Mouse (Mus musculus) layer of hippocampus, adult 9-10 months (tissue): ENCODE measurements around the gene Pcnt.

Experiments
- DNase-seq: peaks from one replicate; pipeline ENCODE4 v3.0.0; 2022; ENCODE audit warnings: low spot score

Pcnt gene

GRCm38 (mm10) chr10:76408520-76408919 is 34.1 kb downstream of the Pcnt start:
- no peak for DNase-seq

GRCm38 (mm10) chr10:76392596-76392995 is 50.0 kb downstream of the Pcnt start:
- no peak for DNase-seq

- no peak for DNase-seq
These were observed 50.8 kb downstream of the Pcnt start for GRCm38 (mm10) chr10:76391786-76392185.

GRCm38 (mm10) chr10:76391166-76391565 is 51.4 kb downstream of the Pcnt start:
- DNase-seq: no peak

GRCm38 (mm10) chr10:76374981-76375380 is 67.6 kb downstream of the Pcnt start:
- DNase-seq: no peak

- DNase-seq: no peak
These were observed 70.8 kb downstream of the Pcnt start for GRCm38 (mm10) chr10:76371736-76372135.

GRCm38 (mm10) chr10:76368766-76369165 is 73.8 kb downstream of the Pcnt start:
- no peak for DNase-seq

- no peak for DNase-seq
These were observed 79.4 kb downstream of the Pcnt start for GRCm38 (mm10) chr10:76363233-76363632.

GRCm38 (mm10) chr10:76358468-76358867 is 84.1 kb downstream of the Pcnt start:
- DNase-seq: peak; percentile 46

- DNase-seq: no peak
These were observed 85.2 kb downstream of the Pcnt start for GRCm38 (mm10) chr10:76357286-76357875.

GRCm38 (mm10) chr10:76354974-76355373 is 87.6 kb downstream of the Pcnt start:
- DNase-seq: no peak

- no peak for DNase-seq
These were observed 88.6 kb downstream of the Pcnt start for GRCm38 (mm10) chr10:76353986-76354385.

GRCm38 (mm10) chr10:76351953-76352352 is 90.6 kb downstream of the Pcnt start:
- DNase-seq: no peak

- no peak for DNase-seq
These were observed 96.0 kb downstream of the Pcnt start for GRCm38 (mm10) chr10:76346589-76346988.

- DNase-seq: no peak
These were observed 96.5 kb downstream of the Pcnt start for GRCm38 (mm10) chr10:76346043-76346491.

- no peak for DNase-seq
These were observed 97.1 kb downstream of the Pcnt start for GRCm38 (mm10) chr10:76345540-76345902.

- DNase-seq: peak; percentile 82
These were observed 97.7 kb downstream of the Pcnt start, which contains the start of gene Dip2a for GRCm38 (mm10) chr10:76344711-76345539. Dip2a (minus strand) TSS chr10:76345291.

GRCm38 (mm10) chr10:76334350-76334749 is 108.2 kb downstream of the Pcnt start:
- no peak for DNase-seq

- no peak for DNase-seq
These were observed 110.5 kb downstream of the Pcnt start for GRCm38 (mm10) chr10:76332040-76332439.

GRCm38 (mm10) chr10:76329093-76329492 is 113.5 kb downstream of the Pcnt start:
- DNase-seq: no peak

GRCm38 (mm10) chr10:76328574-76328973 is 114.0 kb downstream of the Pcnt start:
- no peak for DNase-seq

- DNase-seq: no peak
These were observed 116.1 kb downstream of the Pcnt start for GRCm38 (mm10) chr10:76326304-76327006.

GRCm38 (mm10) chr10:76317623-76318022 is 125.0 kb downstream of the Pcnt start:
- no peak for DNase-seq
